Mouse (Mus musculus) liver, embryonic 16.5 days (tissue): ENCODE measurements around the gene Pcyox1. TPM values are rescaled to one million over a fixed set of nuclear protein-coding genes. Genes with fewer than 3 reads are reported as not detected.

Experiments used
- ATAC-seq: fragments of 200-750 bp; cut with Nextera tagmentation; 2 replicates; pipeline ENCODE4 v1.8.0; 2017; ENCODE audit warnings: low read depth, mild to moderate bottlenecking, moderate number of reproducible peaks, moderate library complexity
- H3K27ac ChIP-seq: fragments of 300-500 bp; sonication (generic); 2 replicates; pipeline ENCODE4 v1.5.1; 2014; ENCODE audit warnings: mild to moderate bottlenecking, low read length
- H3K27me3 ChIP-seq: fragments of 300-500 bp; sonication (generic); 2 replicates; pipeline ENCODE4 v1.6.1; 2014; ENCODE audit warnings: low read depth, low read length, mixed read lengths; ENCODE audit not compliant: control insufficient read depth, insufficient read depth
- H3K36me3 ChIP-seq: fragments of 300-500 bp; sonication (generic); 2 replicates; pipeline ENCODE4 v1.6.1; 2014; ENCODE audit warnings: mild to moderate bottlenecking; ENCODE audit not compliant: control insufficient read depth, insufficient read depth
- H3K4me1 ChIP-seq: fragments of 300-500 bp; sonication (generic); 2 replicates; pipeline ENCODE4 v1.6.1; 2014; ENCODE audit warnings: low read depth, low read length, mixed read lengths; ENCODE audit not compliant: control insufficient read depth
- H3K4me2 ChIP-seq: fragments of 300-500 bp; sonication (generic); 2 replicates; pipeline ENCODE4 v1.6.1; 2014; ENCODE audit warnings: low read depth, low read length, mixed read lengths
- H3K4me3 ChIP-seq: fragments of 300-500 bp; sonication (generic); 2 replicates; pipeline ENCODE4 v1.5.1; 2014; ENCODE audit warnings: low read depth, mild to moderate bottlenecking, low read length
- H3K9ac ChIP-seq: fragments of 300-500 bp; sonication (generic); 2 replicates; pipeline ENCODE4 v1.6.1; 2014; ENCODE audit warnings: low read depth, low read length
- H3K9me3 ChIP-seq: fragments of 300-500 bp; sonication (generic); replicated peaks from 2 replicates; pipeline ENCODE4 v1.6.1; 2016; ENCODE audit warnings: low read length; ENCODE audit not compliant: control insufficient read depth
- WGBS: fragments of 180-500 bp; shearing (Covaris S2); extraction: QIAGEN DNeasy Blood & Tissue Kit; methylation state at CpG from one replicate; pipeline ENCODE4 v1.1.7; 2014; ENCODE audit not compliant: insufficient replicate concordance; 5-methylcytosine and 5-hydroxymethylcytosine counted together
- polyA plus RNA-seq: library from polyadenylated mRNA; unstranded; fragments of >200 nt; fragmentation: Nextera tagmentation; extraction: Ambion mirVana; gene quantifications from 2 replicates; pipeline ENCODE4 v1.2.1, GENCODE M21; 2015

Pcyox1 gene
- polyA plus RNA-seq, 1 experiment from 2014 or later = 83.2 TPM

- Histone ChIP-seq H3K27me3 (no peaks in the 10 kb centered on the region), H3K4me2 (no peak overlapping the region), H3K9ac (no peak overlapping the region), H3K9me3 (no peaks in the 10 kb centered on the region), H3K27ac (no peak overlapping the region), H3K4me1 (peaks cover 3% of the 10 kb centered on the region; the same call in 1 of the 2 replicates), H3K4me3 (no peak overlapping the region), H3K36me3 (peaks cover 31% of the 10 kb centered on the region)
- no peak for ATAC-seq
- 82% methylated on average over 3 of the region's 3 CpGs for WGBS
Observed at GRCm38 (mm10) chr6:86378341-86378740, 18.6 kb downstream of the Pcyox1 start.

- ATAC-seq = no peak
- Histone ChIP-seq H3K4me3 (no peak overlapping the region), H3K4me2 (no peak overlapping the region), H3K27ac (no peak overlapping the region), H3K9me3 (no peaks in the 10 kb centered on the region), H3K36me3 (peaks cover 23% of the 10 kb centered on the region), H3K4me1 (peaks cover 20% of the 10 kb centered on the region), H3K27me3 (no peaks in the 10 kb centered on the region), H3K9ac (no peak overlapping the region)
- 88% methylated on average over 6 of the region's 6 CpGs for WGBS
Observed at GRCm38 (mm10) chr6:86373556-86373955, 23.4 kb downstream of the Pcyox1 start.

GRCm38 (mm10) chr6:86371950-86372516 lies 24.9 kb downstream of the Pcyox1 start:
- no peak for ATAC-seq
- Histone ChIP-seq H3K4me3 (peak overlapping the region; percentile 69), H3K9ac (peak overlapping the region; percentile 74), H3K27ac (no peak overlapping the region), H3K36me3 (peaks cover 7% of the 10 kb centered on the region), H3K4me1 (peaks cover 21% of the 10 kb centered on the region), H3K4me2 (peak overlapping the region; percentile 67), H3K27me3 (no peaks in the 10 kb centered on the region), H3K9me3 (no peaks in the 10 kb centered on the region)
- 3% methylated on average over 12 of the region's 12 CpGs for whole genome bisulfite sequencing

- Histone ChIP-seq H3K27me3 (no peaks in the 10 kb centered on the region), H3K4me2 (peak overlapping the region; percentile 84)
- WGBS = under 1% methylated on average over 50 of the region's 50 CpGs
Observed at GRCm38 (mm10) chr6:86371340-86371911, 25.5 kb downstream of the Pcyox1 start.

GRCm38 (mm10) chr6:86370764-86371339 lies 26.1 kb downstream of the Pcyox1 start, which contains the start of gene Snrpg:
Gene Snrpg (plus strand): TSS chr6:86371304.
- Histone ChIP-seq H3K4me1 (peaks cover 33% of the 10 kb centered on the region), H3K9ac (peak within 1 kb of the TSS; percentile 74)
- 12% methylated on average over 15 of the region's 15 CpGs for WGBS

More at GRCm38 (mm10) chr6:86371340-86371911, 25.5 kb downstream of the Pcyox1 start:
- Histone ChIP-seq H3K9me3 (no peaks in the 10 kb centered on the region), H3K4me1 (peaks cover 27% of the 10 kb centered on the region), H3K27ac (peak overlapping the region; percentile 79), H3K36me3 (peaks cover 2% of the 10 kb centered on the region), H3K9ac (peak overlapping the region; percentile 74), H3K4me3 (peak overlapping the region; percentile 69)
- ATAC-seq = peak; percentile 97

GRCm38 (mm10) chr6:86370093-86370713 lies 26.8 kb downstream of the Pcyox1 start:
- no peaks in the 10 kb centered on the region for H3K36me3 ChIP-seq
- peak overlapping the region; percentile 69 for H3K4me3 ChIP-seq
- no peaks in the 10 kb centered on the region for H3K9me3 ChIP-seq
- H3K27me3 ChIP-seq = no peaks in the 10 kb centered on the region
- no peak for ATAC-seq
- peak overlapping the region; percentile 79; the same call in 1 of the 2 replicates for H3K27ac ChIP-seq
- peaks cover 33% of the 10 kb centered on the region for H3K4me1 ChIP-seq
- 54% methylated on average over 3 of the region's 3 CpGs for WGBS
- peak overlapping the region; percentile 84 for H3K4me2 ChIP-seq
- H3K9ac ChIP-seq = peak overlapping the region; percentile 63

More at GRCm38 (mm10) chr6:86370764-86371339, 26.1 kb downstream of the Pcyox1 start, which contains the start of gene Snrpg:
- Histone ChIP-seq H3K36me3 (no peaks in the 10 kb centered on the region), H3K9me3 (no peaks in the 10 kb centered on the region), H3K4me2 (peak within 1 kb of the TSS; percentile 84), H3K4me3 (peak within 1 kb of the TSS; percentile 69), H3K27ac (peak within 1 kb of the TSS; percentile 79), H3K27me3 (no peaks in the 10 kb centered on the region)
- peak; percentile 6; the same call in 1 of the 2 replicates for ATAC-seq

- ATAC-seq = no peak
- Histone ChIP-seq H3K36me3 (no peaks in the 10 kb centered on the region), H3K4me2 (no peak overlapping the region), H3K9me3 (no peaks in the 10 kb centered on the region), H3K27me3 (no peaks in the 10 kb centered on the region), H3K4me3 (no peak overlapping the region), H3K9ac (no peak overlapping the region), H3K4me1 (peaks cover 32% of the 10 kb centered on the region), H3K27ac (no peak overlapping the region)
- WGBS = 78% methylated on average over 5 of the region's 5 CpGs
Observed at GRCm38 (mm10) chr6:86368479-86368878, 28.5 kb downstream of the Pcyox1 start.

- H3K9me3 ChIP-seq = no peaks in the 10 kb centered on the region
- WGBS = 45% methylated on average over 2 of the region's 2 CpGs
- H3K4me1 ChIP-seq = peaks cover 21% of the 10 kb centered on the region
- no peaks in the 10 kb centered on the region for H3K27me3 ChIP-seq
- no peaks in the 10 kb centered on the region for H3K36me3 ChIP-seq
- peak overlapping the region; percentile 78; the same call in 1 of the 2 replicates for H3K4me3 ChIP-seq
- ATAC-seq = no peak
- peak overlapping the region; percentile 97 for H3K4me2 ChIP-seq
- H3K27ac ChIP-seq = peak overlapping the region; percentile 74
- H3K9ac ChIP-seq = 0 out of 2 replicates have a peak overlapping the region, but pooled peaks have one; percentile 76
Observed at GRCm38 (mm10) chr6:86366853-86367249, 30.1 kb downstream of the Pcyox1 start.
